Mouse (Mus musculus): ENCODE measurements around the gene Ccser1. TPM values are rescaled to one million over a fixed set of nuclear protein-coding genes. Genes with fewer than 3 reads are reported as not detected.
A peak's percentile ranks its signal among the peaks of the same experiment; 100 is the strongest.

The Ccser1 gene
- polyA plus RNA-seq, 1 experiment from 2014 or later: 28.2 TPM

- DNase-seq (ENCODE audit: low spot score) (peak; percentile 39), ATAC-seq (ENCODE audit: low FRiP score) (no peak)
- Histone ChIP-seq H3K4me2 (replicated peaks) (no peak overlapping the region), H3K27ac (no peak overlapping the region), H3K9me3 (ENCODE audit: control insufficient read depth, low read length) (no peaks in the 10 kb centered on the region), H3K9ac (no peak overlapping the region), H3K4me3 (replicated peaks; ENCODE audit: low read length) (no peak overlapping the region), H3K4me1 (replicated peaks; ENCODE audit: control insufficient read depth, insufficient read depth, low read length) (no peaks in the 10 kb centered on the region), H3K27me3 (ENCODE audit: control insufficient read depth, insufficient read depth, low read length) (no peaks in the 10 kb centered on the region), H3K36me3 (replicated peaks; ENCODE audit: control insufficient read depth, insufficient read depth) (no peaks in the 10 kb centered on the region)
- WGBS: 50% methylated on average over 6 of the region's 6 CpGs
Observed at GRCm38 (mm10) chr6:62162596-62162995, 982.5 kb downstream of the Ccser1 start.

- 33% methylated on average over 3 of the region's 3 CpGs for WGBS
- no peak for DNase-seq (ENCODE audit: low spot score)
Observed at GRCm38 (mm10) chr6:62163826-62164225, 983.7 kb downstream of the Ccser1 start.

GRCm38 (mm10) chr6:62196496-62197188 lies 1016.5 kb downstream of the Ccser1 start:
- Histone ChIP-seq H3K27ac (no peak overlapping the region), H3K4me3 (replicated peaks; ENCODE audit: low read length) (no peak overlapping the region), H3K4me2 (replicated peaks) (no peak overlapping the region), H3K9ac (no peak overlapping the region), H3K36me3 (replicated peaks; ENCODE audit: control insufficient read depth, insufficient read depth) (no peaks in the 10 kb centered on the region), H3K27me3 (ENCODE audit: control insufficient read depth, insufficient read depth, low read length) (no peaks in the 10 kb centered on the region), H3K4me1 (replicated peaks; ENCODE audit: control insufficient read depth, insufficient read depth, low read length) (no peaks in the 10 kb centered on the region), H3K9me3 (ENCODE audit: control insufficient read depth, low read length) (no peaks in the 10 kb centered on the region)
- no peak for ATAC-seq (ENCODE audit: low FRiP score)
- DNase-seq (ENCODE audit: low spot score): no peak
- WGBS: 90% methylated on average over 6 of the region's 6 CpGs

More at GRCm38 (mm10) chr6:62163826-62164225, 983.7 kb downstream of the Ccser1 start:
- no peaks in the 10 kb centered on the region for H3K27me3 ChIP-seq (ENCODE audit: control insufficient read depth, insufficient read depth, low read length)
- no peak for ATAC-seq (ENCODE audit: low FRiP score)
- no peaks in the 10 kb centered on the region for H3K36me3 ChIP-seq (replicated peaks; ENCODE audit: control insufficient read depth, insufficient read depth)
- H3K4me3 ChIP-seq (replicated peaks; ENCODE audit: low read length): no peak overlapping the region
- H3K4me2 ChIP-seq (replicated peaks): no peak overlapping the region
- no peak overlapping the region for H3K27ac ChIP-seq
- H3K9ac ChIP-seq: no peak overlapping the region
- H3K4me1 ChIP-seq (replicated peaks; ENCODE audit: control insufficient read depth, insufficient read depth, low read length): no peaks in the 10 kb centered on the region
- H3K9me3 ChIP-seq (ENCODE audit: control insufficient read depth, low read length): no peaks in the 10 kb centered on the region

GRCm38 (mm10) chr6:62198768-62199167 lies 1018.6 kb downstream of the Ccser1 start:
- no peaks in the 10 kb centered on the region for H3K4me1 ChIP-seq (replicated peaks; ENCODE audit: control insufficient read depth, insufficient read depth, low read length)
- no peak overlapping the region for H3K4me2 ChIP-seq (replicated peaks)
- H3K27me3 ChIP-seq (ENCODE audit: control insufficient read depth, insufficient read depth, low read length): no peaks in the 10 kb centered on the region
- DNase-seq (ENCODE audit: low spot score) (no peak), ATAC-seq (ENCODE audit: low FRiP score) (no peak)
- H3K9me3 ChIP-seq (ENCODE audit: control insufficient read depth, low read length): no peaks in the 10 kb centered on the region
- H3K4me3 ChIP-seq (replicated peaks; ENCODE audit: low read length): no peak overlapping the region
- no peaks in the 10 kb centered on the region for H3K36me3 ChIP-seq (replicated peaks; ENCODE audit: control insufficient read depth, insufficient read depth)
- no peak overlapping the region for H3K27ac ChIP-seq
- WGBS: 46% methylated on average over 6 of the region's 6 CpGs
- H3K9ac ChIP-seq: no peak overlapping the region

- Histone ChIP-seq H3K36me3 (replicated peaks; ENCODE audit: control insufficient read depth, insufficient read depth) (no peaks in the 10 kb centered on the region), H3K4me3 (replicated peaks; ENCODE audit: low read length) (no peak overlapping the region), H3K9me3 (ENCODE audit: control insufficient read depth, low read length) (no peaks in the 10 kb centered on the region), H3K27me3 (ENCODE audit: control insufficient read depth, insufficient read depth, low read length) (no peaks in the 10 kb centered on the region), H3K27ac (no peak overlapping the region), H3K4me2 (replicated peaks) (no peak overlapping the region), H3K9ac (no peak overlapping the region), H3K4me1 (replicated peaks; ENCODE audit: control insufficient read depth, insufficient read depth, low read length) (no peaks in the 10 kb centered on the region)
- ATAC-seq (ENCODE audit: low FRiP score): no peak
- 34% methylated on average over 2 of the region's 2 CpGs for WGBS
- no peak for DNase-seq (ENCODE audit: low spot score)
Observed at GRCm38 (mm10) chr6:62205013-62205412, 1024.9 kb downstream of the Ccser1 start.

- H3K9me3 ChIP-seq (ENCODE audit: control insufficient read depth, low read length): no peaks in the 10 kb centered on the region
- H3K27ac ChIP-seq: no peak overlapping the region
- 56% methylated on average over 1 of the region's 1 CpGs for WGBS
- no peaks in the 10 kb centered on the region for H3K27me3 ChIP-seq (ENCODE audit: control insufficient read depth, insufficient read depth, low read length)
- DNase-seq (ENCODE audit: low spot score) (no peak), ATAC-seq (ENCODE audit: low FRiP score) (no peak)
- H3K36me3 ChIP-seq (replicated peaks; ENCODE audit: control insufficient read depth, insufficient read depth): no peaks in the 10 kb centered on the region
- no peaks in the 10 kb centered on the region for H3K4me1 ChIP-seq (replicated peaks; ENCODE audit: control insufficient read depth, insufficient read depth, low read length)
- no peak overlapping the region for H3K4me3 ChIP-seq (replicated peaks; ENCODE audit: low read length)
- no peak overlapping the region for H3K9ac ChIP-seq
- no peak overlapping the region for H3K4me2 ChIP-seq (replicated peaks)
Observed at GRCm38 (mm10) chr6:62221856-62222255, 1041.7 kb downstream of the Ccser1 start.

GRCm38 (mm10) chr6:62263899-62264298 lies 1083.8 kb downstream of the Ccser1 start:
- ATAC-seq (ENCODE audit: low FRiP score) (no peak), DNase-seq (ENCODE audit: low spot score) (no peak)
- no peak overlapping the region for H3K4me3 ChIP-seq (replicated peaks; ENCODE audit: low read length)

GRCm38 (mm10) chr6:62264525-62264924 lies 1084.4 kb downstream of the Ccser1 start:
- H3K9me3 ChIP-seq (ENCODE audit: control insufficient read depth, low read length): no peaks in the 10 kb centered on the region
- no peak overlapping the region for H3K9ac ChIP-seq
- no peaks in the 10 kb centered on the region for H3K36me3 ChIP-seq (replicated peaks; ENCODE audit: control insufficient read depth, insufficient read depth)
- no peak overlapping the region for H3K4me2 ChIP-seq (replicated peaks)
- DNase-seq (ENCODE audit: low spot score) (no peak), ATAC-seq (ENCODE audit: low FRiP score) (no peak)
- H3K4me3 ChIP-seq (replicated peaks; ENCODE audit: low read length): no peak overlapping the region
- no peaks in the 10 kb centered on the region for H3K27me3 ChIP-seq (ENCODE audit: control insufficient read depth, insufficient read depth, low read length)
- H3K27ac ChIP-seq: no peak overlapping the region
- H3K4me1 ChIP-seq (replicated peaks; ENCODE audit: control insufficient read depth, insufficient read depth, low read length): no peaks in the 10 kb centered on the region
- 83% methylated on average over 1 of the region's 1 CpGs for WGBS

More at GRCm38 (mm10) chr6:62263899-62264298, 1083.8 kb downstream of the Ccser1 start:
- Histone ChIP-seq H3K4me1 (replicated peaks; ENCODE audit: control insufficient read depth, insufficient read depth, low read length) (no peaks in the 10 kb centered on the region), H3K36me3 (replicated peaks; ENCODE audit: control insufficient read depth, insufficient read depth) (no peaks in the 10 kb centered on the region), H3K9me3 (ENCODE audit: control insufficient read depth, low read length) (no peaks in the 10 kb centered on the region), H3K27ac (no peak overlapping the region), H3K4me2 (replicated peaks) (no peak overlapping the region), H3K27me3 (ENCODE audit: control insufficient read depth, insufficient read depth, low read length) (no peaks in the 10 kb centered on the region), H3K9ac (no peak overlapping the region)
- 83% methylated on average over 1 of the region's 1 CpGs for WGBS

- ATAC-seq (ENCODE audit: low FRiP score): no peak
- no peak overlapping the region for H3K27ac ChIP-seq
Observed at GRCm38 (mm10) chr6:62281256-62281655, 1101.1 kb downstream of the Ccser1 start.

More at GRCm38 (mm10) chr6:62281256-62281655, 1101.1 kb downstream of the Ccser1 start:
- no peak for DNase-seq (ENCODE audit: low spot score)
- no peaks in the 10 kb centered on the region for H3K27me3 ChIP-seq (ENCODE audit: control insufficient read depth, insufficient read depth, low read length)
- no peak overlapping the region for H3K4me2 ChIP-seq (replicated peaks)
- H3K4me1 ChIP-seq (replicated peaks; ENCODE audit: control insufficient read depth, insufficient read depth, low read length): no peaks in the 10 kb centered on the region
- no peaks in the 10 kb centered on the region for H3K9me3 ChIP-seq (ENCODE audit: control insufficient read depth, low read length)
- H3K4me3 ChIP-seq (replicated peaks; ENCODE audit: low read length): no peak overlapping the region
- H3K36me3 ChIP-seq (replicated peaks; ENCODE audit: control insufficient read depth, insufficient read depth): no peaks in the 10 kb centered on the region
- 58% methylated on average over 3 of the region's 3 CpGs for WGBS
- H3K9ac ChIP-seq: no peak overlapping the region

Measured in hindbrain, embryonic 14.5 days (tissue).